Mouse (Mus musculus) lung, adult 2 months (tissue): ENCODE measurements around the gene Extl2.

Experiments used
- CTCF ChIP-seq: fragments of 200-500 bp; IDR thresholded peaks from 2 replicates; pipeline ENCODE4 v1.5.1; 2011; ENCODE audit warnings: mild to moderate bottlenecking, low read length, control low read depth; ENCODE audit not compliant: insufficient read depth
- POLR2A ChIP-seq: fragments of 200-500 bp; IDR thresholded peaks from 2 replicates; pipeline ENCODE4 v1.6.1; 2011; ENCODE audit warnings: low read depth, mild to moderate bottlenecking, control low read depth, low read length, borderline replicate concordance; ENCODE audit errors: extremely low read depth

GRCm38 (mm10) chr3:115961311-115962027 lies 45.8 kb upstream of the Extl2 start:
- no peak for TF ChIP-seq CTCF
- no peak for TF ChIP-seq POLR2A
